Mouse (Mus musculus): ENCODE data around the gene Gm32802. TPM values are rescaled to one million over a fixed set of nuclear protein-coding genes. Genes with fewer than 3 reads are reported as not detected.
"Not testable (repeated sequence)": the region's sequence is repeated elsewhere in the genome, so short reads cannot be mapped to it uniquely, and the experiment has no call there.

Gene Gm32802
- polyA plus RNA-seq, 1 experiment from 2014 or later = not detected

- H3K4me1 ChIP-seq (replicated peaks); H3K4me2 ChIP-seq (replicated peaks); H3K27me3 ChIP-seq (replicated peaks); ATAC-seq; H3K27ac ChIP-seq; H3K36me3 ChIP-seq; H3K4me3 ChIP-seq (replicated peaks); H3K9me3 ChIP-seq; H3K9ac ChIP-seq: not testable (repeated sequence)
- WGBS = 44% methylated on average over 2 of the region's 2 CpGs
These were observed 43.6 kb downstream of the Gm32802 start for GRCm38 (mm10) chr10:118302133-118302532.

Other genes with a start within 250 kb of the Gm32802 start
- gene Mdm1, start 116.9 kb upstream of the Gm32802 start, polyA plus RNA-seq (2015; fragmentation: Nextera tagmentation; extraction: Ambion mirVana) = 17.2 and 19.6 TPM in 2 replicates
- gene Il22, start 53.7 kb upstream of the Gm32802 start, polyA plus RNA-seq (2015; fragmentation: Nextera tagmentation; extraction: Ambion mirVana) = not detected in 2 replicates
- gene Gm32717, start 17.9 kb upstream of the Gm32802 start, polyA plus RNA-seq (2015; fragmentation: Nextera tagmentation; extraction: Ambion mirVana) = not detected in 2 replicates
- not detected in 2 replicates for gene Iltifb, start 36.4 kb downstream of the Gm32802 start, polyA plus RNA-seq (2015; fragmentation: Nextera tagmentation; extraction: Ambion mirVana)
- not detected in 2 replicates for gene Gm9040, start 68.3 kb downstream of the Gm32802 start, polyA plus RNA-seq (2015; fragmentation: Nextera tagmentation; extraction: Ambion mirVana)
- not detected in 2 replicates for gene Gm9044, start 73.7 kb downstream of the Gm32802 start, polyA plus RNA-seq (2015; fragmentation: Nextera tagmentation; extraction: Ambion mirVana)
- not detected in 2 replicates for gene Gm9045, start 79.1 kb downstream of the Gm32802 start, polyA plus RNA-seq (2015; fragmentation: Nextera tagmentation; extraction: Ambion mirVana)
- not detected in 2 replicates for gene Gm9046, start 84.6 kb downstream of the Gm32802 start, polyA plus RNA-seq (2015; fragmentation: Nextera tagmentation; extraction: Ambion mirVana)
- not detected in 2 replicates for gene Gm9048, start 90.0 kb downstream of the Gm32802 start, polyA plus RNA-seq (2015; fragmentation: Nextera tagmentation; extraction: Ambion mirVana)
- gene Gm9049, start 95.4 kb downstream of the Gm32802 start, polyA plus RNA-seq (2015; fragmentation: Nextera tagmentation; extraction: Ambion mirVana) = not detected in 2 replicates
- gene Ifng, start 182.4 kb downstream of the Gm32802 start, polyA plus RNA-seq (2015; fragmentation: Nextera tagmentation; extraction: Ambion mirVana) = not detected in 2 replicates